Mouse (Mus musculus) ES-Bruce4 (cell line): ENCODE data around the gene Wdr86. TPM values are rescaled to one million over a fixed set of nuclear protein-coding genes. Genes with fewer than 3 reads are reported as not detected.
"Not testable (repeated sequence)": the region's sequence is repeated elsewhere in the genome, so short reads cannot be mapped to it uniquely, and the experiment has no call there.

ENCODE experiments used
- H3K27ac ChIP-seq: 2 replicates; pipeline ENCODE4 v1.5.1; 2012; ENCODE audit warnings: low read length, inconsistent platforms; ENCODE audit not compliant: insufficient read depth
- H3K27me3 ChIP-seq: 2 replicates; pipeline ENCODE4 v1.6.1; 2012; ENCODE audit warnings: mild to moderate bottlenecking, low read length, inconsistent platforms; ENCODE audit not compliant: control insufficient read depth, poor library complexity, insufficient read depth, severe bottlenecking
- H3K36me3 ChIP-seq: 2 replicates; pipeline ENCODE4 v1.6.1; 2012; ENCODE audit warnings: inconsistent platforms, mild to moderate bottlenecking, low read length, moderate library complexity; ENCODE audit not compliant: control insufficient read depth, poor library complexity, insufficient read depth, severe bottlenecking
- H3K4me1 ChIP-seq: one replicate; pipeline ENCODE4 v1.8.1; 2011; ENCODE audit warnings: low read length; ENCODE audit not compliant: control insufficient read depth, insufficient read depth
- H3K4me3 ChIP-seq: 2 replicates; pipeline ENCODE4 v1.5.1; 2011; ENCODE audit warnings: low read depth, mild to moderate bottlenecking, low read length
- H3K9ac ChIP-seq: 2 replicates; pipeline ENCODE4 v1.6.1; 2012; ENCODE audit warnings: low read depth, mild to moderate bottlenecking, inconsistent platforms; ENCODE audit not compliant: poor library complexity, severe bottlenecking
- H3K9me3 ChIP-seq: replicated peaks from 2 replicates; pipeline ENCODE4 v1.6.1; 2012; ENCODE audit warnings: mild to moderate bottlenecking, low read length, inconsistent platforms; ENCODE audit not compliant: control insufficient read depth, poor library complexity, insufficient read depth, severe bottlenecking
- CTCF ChIP-seq: IDR thresholded peaks from one replicate; pipeline ENCODE4 v1.8.1; 2011; ENCODE audit warnings: low read depth, low read length
- EP300 ChIP-seq: IDR thresholded peaks from 2 replicates; pipeline ENCODE4 v1.6.1; 2011; ENCODE audit warnings: low read depth, low read length; ENCODE audit not compliant: insufficient read depth
- POLR2A ChIP-seq: IDR thresholded peaks from one replicate; pipeline ENCODE4 v1.8.1; 2011; ENCODE audit warnings: low read length; ENCODE audit not compliant: insufficient read depth
- polyA plus RNA-seq: library from polyadenylated mRNA; stranded (reverse); fragments of >200 nt; gene quantifications from 2 replicates; pipeline ENCODE4 v1.2.4, GENCODE M21; 2011; ENCODE audit warnings: low read depth; ENCODE audit not compliant: missing spikeins, insufficient read depth, insufficient read length

Gene Wdr86
- polyA plus RNA-seq, 1 experiment: 10.3 TPM

- no peak for TF ChIP-seq EP300
- no peak for TF ChIP-seq POLR2A
- TF ChIP-seq CTCF: no peak
- Histone ChIP-seq H3K9ac (no peak overlapping the region), H3K27ac (no peak overlapping the region), H3K36me3 (peaks cover 54% of the 10 kb centered on the region), H3K4me3 (no peak overlapping the region), H3K4me1 (no peaks in the 10 kb centered on the region), H3K27me3 (no peaks in the 10 kb centered on the region), H3K9me3 (no peaks in the 10 kb centered on the region)
Measured at GRCm38 (mm10) chr5:24701271-24701670, 29.3 kb downstream of the Wdr86 start.

GRCm38 (mm10) chr5:24696704-24697103 is 33.8 kb downstream of the Wdr86 start:
- H3K27me3 ChIP-seq: no peaks in the 10 kb centered on the region
- H3K9me3 ChIP-seq: no peaks in the 10 kb centered on the region
- peaks cover 2% of the 10 kb centered on the region for H3K4me1 ChIP-seq
- no peak overlapping the region for H3K9ac ChIP-seq
- H3K27ac ChIP-seq: no peak overlapping the region
- TF ChIP-seq CTCF (no peak), EP300 (no peak), POLR2A (no peak)
- H3K4me3 ChIP-seq: no peak overlapping the region
- H3K36me3 ChIP-seq: peaks cover 61% of the 10 kb centered on the region

- no peak overlapping the region for H3K4me3 ChIP-seq
- H3K4me1 ChIP-seq: no peaks in the 10 kb centered on the region
- no peaks in the 10 kb centered on the region for H3K9me3 ChIP-seq
- H3K27ac ChIP-seq: no peak overlapping the region
- TF ChIP-seq EP300 (no peak), CTCF (no peak), POLR2A (no peak)
- peaks cover 23% of the 10 kb centered on the region for H3K36me3 ChIP-seq
- no peak overlapping the region for H3K9ac ChIP-seq
- no peaks in the 10 kb centered on the region for H3K27me3 ChIP-seq
Measured at GRCm38 (mm10) chr5:24687696-24688095, 42.8 kb downstream of the Wdr86 start.

GRCm38 (mm10) chr5:24686671-24687420 is 43.7 kb downstream of the Wdr86 start:
- H3K4me1 ChIP-seq, H3K9me3 ChIP-seq, H3K27me3 ChIP-seq: not testable (repeated sequence)
- Histone ChIP-seq H3K36me3 (peaks cover 18% of the 10 kb centered on the region), H3K4me3 (peak overlapping the region; percentile 3; the same call in 1 of the 2 replicates), H3K9ac (peak overlapping the region; percentile 94), H3K27ac (peak overlapping the region; percentile 42; the same call in 1 of the 2 replicates)

- peak overlapping the region; percentile 98 for H3K4me3 ChIP-seq
- no peaks in the 10 kb centered on the region for H3K9me3 ChIP-seq
- H3K27me3 ChIP-seq: no peaks in the 10 kb centered on the region
- no peaks in the 10 kb centered on the region for H3K4me1 ChIP-seq
- peak overlapping the region; percentile 79 for H3K27ac ChIP-seq
- peaks cover 12% of the 10 kb centered on the region for H3K36me3 ChIP-seq
- peak overlapping the region; percentile 94 for H3K9ac ChIP-seq
- TF ChIP-seq EP300 (no peak), CTCF (no peak), POLR2A (no peak)
Measured at GRCm38 (mm10) chr5:24686176-24686575, 44.4 kb downstream of the Wdr86 start.

- peak; percentile 76 for TF ChIP-seq POLR2A
- TF ChIP-seq CTCF: peak; percentile 62
- peak; percentile 83 for TF ChIP-seq EP300
Measured at GRCm38 (mm10) chr5:24685366-24686093, 45.0 kb downstream of the Wdr86 start, which contains the start of gene Nub1. Nub1 (plus strand) TSS chr5:24685532.

More at GRCm38 (mm10) chr5:24685366-24686093, 45.0 kb downstream of the Wdr86 start, which contains the start of gene Nub1:
- H3K9ac ChIP-seq: peak within 1 kb of the TSS; percentile 94
- peaks cover 6% of the 10 kb centered on the region for H3K36me3 ChIP-seq
- peak within 1 kb of the TSS; percentile 98 for H3K4me3 ChIP-seq
- no peaks in the 10 kb centered on the region for H3K9me3 ChIP-seq
- H3K4me1 ChIP-seq: no peaks in the 10 kb centered on the region
- H3K27ac ChIP-seq: peak within 1 kb of the TSS; percentile 98
- H3K27me3 ChIP-seq: no peaks in the 10 kb centered on the region
